Mouse (Mus musculus) frontal cortex, adult 2 months (tissue): Measurements from ENCODE around the gene Olfr843. TPM values are rescaled to one million over a fixed set of nuclear protein-coding genes. Genes with fewer than 3 reads are reported as not detected.

ENCODE experiments used
- DNase-seq, 2 experiments: peaks; one replicate each; pipeline ENCODE4 v3.0.0; 2022; ENCODE audit warnings: low spot score in 1 of 2; ENCODE audit errors: extremely low spot score in 1 of 2
- polyA plus RNA-seq: library from polyadenylated mRNA; depleted of rRNA; stranded (reverse); fragments of >200 nt; gene quantifications from 2 replicates; pipeline ENCODE4 v1.2.3, GENCODE M21; 2012; rRNA removed

The Olfr843 gene
- polyA plus RNA-seq, result 0.02 TPM in 1 of 2 replicates, not detected in the other

- no peak for DNase-seq
Observed at GRCm38 (mm10) chr9:19251887-19252286, at the start of gene Olfr843. Gene Olfr843 (minus strand): TSS chr9:19251987.

Other genes with a start within 250 kb of the Olfr843 start
- gene Olfr835, start 219.3 kb downstream of the Olfr843 start, polyA plus RNA-seq, result not detected in 2 replicates
- gene Olfr836, start 131.6 kb downstream of the Olfr843 start, polyA plus RNA-seq, result not detected in 2 replicates
- not detected in 2 replicates for gene Olfr837, start 115.7 kb downstream of the Olfr843 start, polyA plus RNA-seq
- not detected in 2 replicates for gene Olfr839-ps1, start 74.7 kb downstream of the Olfr843 start, polyA plus RNA-seq
- not detected in 2 replicates for gene Olfr844, start 64.4 kb upstream of the Olfr843 start, polyA plus RNA-seq
- gene Olfr845, start 84.5 kb upstream of the Olfr843 start, polyA plus RNA-seq, result not detected in 2 replicates
- not detected in 2 replicates for gene Olfr846, start 112.0 kb upstream of the Olfr843 start, polyA plus RNA-seq
- gene Olfr847, start 126.7 kb upstream of the Olfr843 start, polyA plus RNA-seq, result not detected in 2 replicates
- not detected in 2 replicates for gene Olfr849, start 188.3 kb upstream of the Olfr843 start, polyA plus RNA-seq
- gene Olfr850, start 226.3 kb upstream of the Olfr843 start, polyA plus RNA-seq, result not detected in 2 replicates
- not detected in 2 replicates for gene Olfr851, start 241.3 kb upstream of the Olfr843 start, polyA plus RNA-seq